Mouse (Mus musculus) cerebellum, postnatal 10 days (tissue): ENCODE results near the gene Tigar.

Experiments used
- DNase-seq, 2 experiments: peaks; one replicate each; pipeline ENCODE4 v3.0.0; 2021; ENCODE audit warnings: mixed read lengths in 2 of 2

The Tigar gene

GRCm38 (mm10) chr6:127109402-127109930 is at the start of gene Tigar:
TSS of gene Tigar (minus strand) at chr6:127109557.
- DNase-seq = peak; percentile 98 to 99

GRCm38 (mm10) chr6:127157321-127157720 is 48.0 kb upstream of the Tigar start:
- no peak for DNase-seq

GRCm38 (mm10) chr6:127155468-127155867 is 46.1 kb upstream of the Tigar start:
- DNase-seq = peak in 1 of 2 experiments; percentile 18

GRCm38 (mm10) chr6:127154708-127155268 is 45.4 kb upstream of the Tigar start:
- DNase-seq = peak; percentile 56 to 70

GRCm38 (mm10) chr6:127153972-127154707 is 44.8 kb upstream of the Tigar start:
- peak in 1 of 2 experiments; percentile 27 for DNase-seq

- peak; percentile 39 to 46 for DNase-seq
Measured at GRCm38 (mm10) chr6:127153296-127153800, 44.0 kb upstream of the Tigar start.

GRCm38 (mm10) chr6:127152106-127152951 is 43.0 kb upstream of the Tigar start, which contains the start of gene Ccnd2:
TSS of gene Ccnd2 (minus strand) at chr6:127152193.
- DNase-seq = peak; percentile 68 to 73

- peak; percentile 75 to 76 for DNase-seq
Measured at GRCm38 (mm10) chr6:127151565-127152105, 42.3 kb upstream of the Tigar start.

GRCm38 (mm10) chr6:127150663-127151564 is 41.6 kb upstream of the Tigar start:
- DNase-seq = peak; percentile 80 to 88

- DNase-seq = peak; percentile 64 to 72
Measured at GRCm38 (mm10) chr6:127149944-127150662, 40.7 kb upstream of the Tigar start.

- peak; percentile 57 to 60 for DNase-seq
Measured at GRCm38 (mm10) chr6:127149303-127149943, 40.1 kb upstream of the Tigar start.

- DNase-seq = peak; percentile 53 to 55
Measured at GRCm38 (mm10) chr6:127148526-127149302, 39.4 kb upstream of the Tigar start.

GRCm38 (mm10) chr6:127147665-127148064 is 38.3 kb upstream of the Tigar start:
- DNase-seq = peak; percentile 96 to 97

GRCm38 (mm10) chr6:127146322-127146947 is 37.1 kb upstream of the Tigar start:
- peak; percentile 43 to 47 for DNase-seq

GRCm38 (mm10) chr6:127145464-127146190 is 36.3 kb upstream of the Tigar start:
- no peak for DNase-seq

- DNase-seq = peak; percentile 39 to 46
Measured at GRCm38 (mm10) chr6:127143576-127144288, 34.4 kb upstream of the Tigar start.

- no peak for DNase-seq
Measured at GRCm38 (mm10) chr6:127143124-127143520, 33.8 kb upstream of the Tigar start.
